Mouse (Mus musculus) natural killer cell, adult 2 months (primary cell): ENCODE data around the gene Rad51c.
A peak's percentile ranks its signal among the peaks of the same experiment; 100 is the strongest.
"Not testable (repeated sequence)": the region's sequence is repeated elsewhere in the genome, so short reads cannot be mapped to it uniquely, and the experiment has no call there.

Experiments
- DNase-seq, 2 experiments: peaks; one replicate each; pipeline ENCODE4 v3.0.0; 2022; ENCODE audit warnings: low spot score in 2 of 2

The Rad51c gene

DNA sequence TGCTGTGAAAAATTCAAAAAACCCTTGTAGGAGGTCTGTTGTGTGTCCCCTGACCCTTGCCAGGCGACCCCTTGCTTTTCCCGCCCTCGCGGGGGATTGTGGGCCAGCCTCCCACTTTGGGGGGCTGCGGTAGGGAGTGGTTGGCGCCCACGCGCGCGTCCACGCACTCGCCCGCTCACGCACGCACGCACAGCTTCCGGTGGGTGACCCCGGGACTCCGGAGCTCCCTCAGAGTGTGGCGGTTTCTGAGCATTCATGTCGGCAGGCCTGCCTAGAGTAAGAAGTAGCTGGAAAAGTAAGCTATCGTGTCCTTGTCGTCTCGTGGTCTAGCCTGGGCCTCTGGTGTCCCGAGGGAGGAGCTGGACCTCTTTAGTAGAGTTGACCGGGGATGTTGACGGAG lies at the start of gene Rad51c, which contains the start of gene Tex14:
Gene Rad51c, minus strand, starts transcription at position 79 of the 400 bp plus-strand sequence.
Gene Tex14, plus strand, starts transcription at position 190 of the 400 bp plus-strand sequence.
- no peak for DNase-seq

DNA sequence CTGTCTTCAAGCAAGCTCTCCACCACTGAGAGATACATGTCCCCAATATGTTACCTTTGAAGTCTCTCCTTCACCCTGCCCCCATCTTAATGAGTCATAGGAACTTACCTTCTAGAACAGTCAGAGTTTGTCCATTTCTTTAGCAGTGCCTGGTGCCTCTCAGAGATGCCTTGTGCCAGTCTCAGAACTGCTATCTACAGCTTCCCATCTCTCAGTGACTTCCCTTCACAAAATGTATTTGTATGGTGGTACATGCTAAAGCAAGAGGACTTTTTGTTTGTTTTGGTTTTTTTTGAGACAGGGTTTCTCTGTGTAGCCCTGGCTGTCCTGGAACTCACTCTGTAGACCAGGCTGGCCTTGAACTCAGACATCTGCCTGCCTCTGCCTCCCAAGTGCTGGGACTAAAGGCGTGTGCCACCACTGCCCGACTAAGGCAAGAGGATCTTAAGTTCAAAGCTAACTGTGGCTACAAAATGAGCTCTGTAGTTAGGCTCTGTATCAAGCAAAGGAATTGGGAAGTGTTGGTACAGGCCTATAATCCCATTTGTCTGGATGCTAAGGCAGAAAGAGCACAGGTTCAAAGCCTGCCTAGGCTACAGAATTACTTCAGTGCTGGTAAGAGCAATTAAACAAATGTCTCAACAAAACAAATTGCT lies 49.4 kb upstream of the Rad51c start:
- peak; percentile 27 to 60 for DNase-seq

DNA sequence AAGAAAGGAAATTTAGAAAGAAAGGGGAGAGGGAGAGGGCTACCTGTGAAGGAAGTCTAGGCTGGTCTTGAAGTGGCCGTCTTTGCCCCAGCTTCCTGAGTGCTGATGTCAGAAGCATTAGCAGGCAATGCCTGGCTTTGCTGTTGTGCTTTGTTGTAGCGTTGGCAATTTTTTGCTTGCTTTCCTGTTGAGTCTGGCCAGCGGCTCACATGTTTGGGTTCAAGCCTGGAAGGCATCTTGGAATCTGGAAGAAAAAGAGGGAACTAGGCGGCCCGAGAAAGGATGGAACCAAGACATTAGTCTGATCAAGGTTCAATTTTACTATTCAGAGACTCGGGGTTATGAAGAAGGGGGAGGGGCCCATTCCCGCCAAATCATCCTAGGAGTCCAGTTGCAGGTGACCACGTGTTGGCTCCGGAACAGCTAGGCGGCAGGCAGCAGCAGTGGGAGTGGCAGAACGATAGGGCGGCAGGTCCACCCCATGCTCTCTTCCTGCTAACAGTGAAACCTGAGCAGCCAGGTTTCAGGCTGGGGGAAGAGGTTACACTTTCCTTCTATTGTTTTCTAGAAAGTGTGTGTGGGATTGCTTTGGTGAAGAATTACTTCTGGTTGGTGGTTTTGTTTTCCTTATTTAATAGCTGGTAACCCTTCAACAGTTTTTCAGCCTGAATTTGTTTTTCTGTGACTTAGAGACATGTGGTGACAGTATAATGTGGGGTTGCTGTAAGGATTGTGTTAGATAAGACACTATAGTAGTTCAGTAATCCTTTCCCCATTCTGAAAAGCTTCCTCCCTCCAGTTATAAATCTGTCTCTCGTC lies 48.7 kb upstream of the Rad51c start:
- DNase-seq = peak in 1 of 2 experiments; percentile 30

DNA sequence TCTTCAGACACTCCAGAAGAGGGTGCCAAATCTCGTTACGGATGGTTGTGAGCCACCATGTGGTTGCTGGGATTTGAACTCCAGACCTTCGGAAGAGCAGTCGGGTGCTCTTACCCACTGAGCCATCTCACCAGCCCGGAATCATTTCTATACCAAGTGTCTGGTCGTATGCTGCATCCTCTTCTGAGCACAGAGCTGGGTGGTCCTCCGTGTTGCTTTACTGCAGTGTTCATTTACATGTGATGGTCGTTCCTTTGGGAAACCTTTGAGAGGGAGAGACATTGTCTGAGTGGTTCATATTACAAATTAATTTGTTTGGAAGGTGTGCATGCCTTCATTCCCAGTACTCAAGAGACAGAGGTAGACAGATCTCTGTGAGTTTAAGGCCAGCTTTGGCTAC lies 48.0 kb upstream of the Rad51c start:
- not testable (repeated sequence) for DNase-seq

DNA sequence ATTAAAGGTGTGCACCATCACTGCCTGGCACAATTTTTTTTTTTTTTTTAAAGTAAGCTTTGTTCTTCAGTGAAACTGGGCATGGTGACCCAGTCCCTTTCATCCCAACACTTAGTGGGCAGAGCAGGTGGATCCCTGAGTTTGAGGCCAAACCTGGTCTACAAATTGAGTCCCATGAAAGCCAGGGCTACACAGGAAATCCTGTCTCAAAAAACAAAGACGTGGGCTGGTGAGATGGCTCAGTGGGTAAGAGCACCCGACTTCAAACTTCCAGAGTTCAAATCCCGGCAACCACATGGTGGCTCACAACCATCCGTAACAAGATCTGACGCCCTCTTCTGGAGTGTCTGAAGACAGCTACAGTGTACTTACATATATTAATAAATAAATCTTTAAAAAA lies 45.1 kb upstream of the Rad51c start:
- DNase-seq = not testable (repeated sequence)

DNA sequence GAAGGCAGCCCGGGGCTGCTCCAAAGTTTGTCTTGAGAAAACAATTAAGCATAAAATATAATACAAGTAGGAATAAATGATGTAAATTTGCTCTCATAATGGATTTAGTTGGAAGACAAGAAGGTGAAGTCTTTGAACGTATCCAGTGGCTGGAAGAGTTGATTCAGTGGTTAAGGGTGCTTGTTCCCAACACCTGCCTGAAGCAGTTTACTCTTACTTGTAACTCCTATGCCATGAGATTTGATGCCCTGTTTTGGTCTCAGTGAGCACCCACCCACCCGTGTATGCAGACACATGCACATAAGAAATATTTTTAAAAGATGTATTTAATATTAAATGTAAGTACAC lies 44.4 kb upstream of the Rad51c start:
- no peak for DNase-seq

DNA sequence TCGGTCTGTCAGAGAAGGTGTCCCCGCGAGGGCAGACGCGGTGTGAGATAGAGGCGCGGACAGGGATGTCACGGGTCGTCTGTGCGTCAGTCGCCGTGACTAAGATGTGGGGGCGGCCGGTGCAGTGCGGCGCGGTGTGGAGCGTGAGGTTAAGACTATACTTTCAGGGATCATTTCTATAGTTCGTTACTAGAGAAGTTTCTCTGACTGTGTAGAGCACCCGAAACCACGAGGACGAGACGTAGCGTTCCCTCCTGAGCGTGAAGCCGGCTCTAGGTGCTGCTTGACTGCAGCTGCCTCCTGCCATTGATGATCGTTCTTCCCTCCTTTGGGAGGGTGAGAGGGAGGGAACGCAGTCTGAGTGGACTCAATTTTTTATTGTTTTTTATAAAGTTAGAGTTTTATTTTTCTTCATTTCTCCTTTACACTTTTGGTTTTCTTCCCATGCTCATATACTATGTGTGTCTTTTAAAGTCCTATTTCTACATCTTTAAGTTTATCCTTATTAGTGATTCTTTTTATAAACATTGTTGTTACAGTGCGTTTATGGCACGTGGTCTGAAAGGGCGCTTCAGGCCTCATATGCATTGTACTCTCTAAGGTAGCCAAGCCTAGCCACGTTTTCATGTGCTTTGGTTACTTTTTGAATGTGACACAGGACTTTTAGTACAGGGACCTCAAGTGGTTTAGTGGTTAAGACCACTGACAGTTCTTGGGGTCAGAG lies 43.9 kb upstream of the Rad51c start:
- peak; percentile 58 to 60 for DNase-seq

DNA sequence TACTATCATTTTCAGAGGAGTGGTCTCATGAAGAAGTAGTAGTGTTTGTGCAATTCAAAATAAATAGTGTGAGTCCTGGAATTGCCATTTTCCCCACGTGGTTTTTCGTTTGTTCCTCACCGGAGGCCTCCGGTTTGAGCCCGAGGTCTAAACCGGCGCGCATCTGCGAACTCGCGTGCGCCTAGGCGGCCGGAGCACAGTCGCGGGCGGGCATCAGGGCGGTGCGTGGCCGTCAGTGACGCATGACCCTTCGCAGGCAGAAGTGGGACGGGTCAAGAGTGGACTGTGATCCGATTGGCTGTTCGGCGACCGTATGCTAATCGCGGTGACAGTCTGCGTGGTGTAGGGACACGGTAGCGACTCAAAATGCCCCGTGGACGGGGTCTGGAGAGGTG lies 43.3 kb upstream of the Rad51c start:
- DNase-seq = peak; percentile 94 to 97

DNA sequence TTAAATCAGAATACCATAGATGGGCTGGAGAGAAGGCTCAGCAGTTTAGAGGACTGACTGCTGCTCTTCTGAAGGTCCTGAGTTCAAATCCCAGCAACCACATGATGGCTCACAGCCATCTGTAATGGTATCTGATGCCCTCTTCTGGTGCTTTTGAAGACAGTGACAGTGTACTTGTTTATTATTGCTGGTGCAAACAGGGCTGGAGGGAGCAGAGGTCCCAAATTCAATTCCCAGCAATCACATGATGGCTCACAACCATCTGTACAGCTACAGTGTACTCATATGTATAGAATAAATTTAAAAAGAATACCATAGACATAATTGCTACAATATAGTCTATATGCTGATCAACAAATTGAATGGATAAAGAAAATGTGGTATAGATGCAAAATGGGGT lies 42.7 kb upstream of the Rad51c start:
- no peak for DNase-seq

DNA sequence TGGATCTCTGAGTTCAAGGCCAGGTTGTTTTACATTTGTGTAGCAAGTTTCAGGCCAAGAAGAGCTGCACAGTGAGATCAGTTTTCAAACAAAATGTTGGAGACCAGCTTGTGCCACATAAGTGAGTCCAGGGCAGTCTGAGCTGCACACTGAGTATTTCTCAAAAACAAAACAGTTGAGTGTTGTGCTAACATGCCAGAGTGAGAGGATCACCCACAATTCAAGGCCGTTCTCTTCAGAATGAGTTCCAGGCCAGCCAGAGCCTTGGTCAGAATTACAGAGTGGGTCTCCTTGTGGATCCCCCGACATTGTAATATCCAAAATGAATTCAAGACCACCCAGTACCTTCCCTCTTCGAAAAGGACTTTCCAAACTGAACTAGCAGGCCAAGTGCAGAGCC lies 41.4 kb upstream of the Rad51c start:
- DNase-seq = no peak

DNA sequence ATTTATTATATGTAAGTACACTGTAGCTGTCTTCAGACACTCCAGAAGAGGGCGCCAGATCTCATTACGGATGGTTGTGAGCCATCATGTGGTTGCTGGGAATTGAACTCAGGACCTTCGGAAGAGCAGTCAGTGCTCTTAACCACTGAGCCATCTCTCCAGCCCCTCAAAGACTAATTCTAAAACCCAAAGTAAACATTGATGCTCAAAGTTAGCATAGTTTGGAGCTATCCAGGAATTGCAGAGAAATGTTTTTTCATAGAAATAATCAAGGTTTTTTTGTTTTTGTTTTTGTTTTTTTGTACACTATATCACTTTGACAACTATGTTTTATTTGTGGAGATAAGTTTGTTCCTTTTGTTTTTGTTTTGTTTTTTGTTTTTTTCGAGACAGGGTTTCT lies 40.8 kb upstream of the Rad51c start:
- not testable (repeated sequence) for DNase-seq

DNA sequence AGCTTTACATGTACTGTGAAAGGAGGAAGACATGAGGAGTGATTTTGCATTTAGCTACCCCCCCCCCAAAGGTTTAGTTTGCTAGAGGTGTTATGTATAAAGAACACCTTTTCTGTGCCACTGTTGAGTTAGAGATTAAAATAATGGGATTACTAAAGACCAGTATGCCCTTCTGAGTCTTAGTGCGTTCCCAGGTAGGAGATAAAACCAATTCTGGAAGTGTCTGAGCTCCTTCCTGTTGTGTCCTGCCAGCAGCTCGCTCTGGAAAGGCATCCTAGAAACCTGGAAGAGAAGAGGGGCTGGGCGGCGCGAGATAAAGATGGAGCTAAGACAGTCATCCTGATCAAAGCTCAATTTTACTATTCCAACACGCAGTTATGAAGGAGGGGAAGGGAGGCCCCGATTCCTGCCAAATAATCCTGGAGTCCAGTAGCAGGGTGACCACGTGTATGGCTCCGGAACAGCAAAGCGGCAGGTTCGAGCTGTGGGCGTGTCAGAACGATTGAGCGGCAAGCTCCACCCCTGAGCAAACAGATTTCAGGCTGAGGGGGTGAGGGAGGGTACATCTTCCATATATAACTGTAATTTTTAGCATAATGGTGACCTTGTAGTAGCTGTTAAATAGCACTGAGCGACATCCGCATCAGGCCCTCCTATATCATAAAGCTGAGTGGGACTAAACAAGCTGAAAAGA lies 40.1 kb upstream of the Rad51c start:
- no peak for DNase-seq

DNA sequence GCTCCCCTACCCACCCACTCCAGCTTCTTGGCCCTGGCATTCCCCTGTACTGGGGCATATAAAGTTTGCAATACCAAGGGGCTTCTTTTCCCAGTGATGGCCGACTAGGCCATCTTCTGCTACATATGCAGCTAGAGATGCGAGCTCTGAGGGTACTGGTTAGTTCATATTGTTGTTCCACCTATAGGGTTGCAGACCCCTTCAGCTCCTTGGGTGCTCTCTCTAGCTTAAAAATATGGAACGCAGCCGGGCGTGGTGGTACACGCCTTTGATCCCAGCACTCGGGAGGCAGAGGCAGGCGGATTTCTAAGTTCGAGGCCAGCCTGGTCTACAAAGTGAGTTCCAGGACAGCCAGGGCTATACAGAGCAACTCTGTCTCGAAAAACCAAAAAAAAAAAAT lies 39.3 kb upstream of the Rad51c start:
- not testable (repeated sequence) for DNase-seq

DNA sequence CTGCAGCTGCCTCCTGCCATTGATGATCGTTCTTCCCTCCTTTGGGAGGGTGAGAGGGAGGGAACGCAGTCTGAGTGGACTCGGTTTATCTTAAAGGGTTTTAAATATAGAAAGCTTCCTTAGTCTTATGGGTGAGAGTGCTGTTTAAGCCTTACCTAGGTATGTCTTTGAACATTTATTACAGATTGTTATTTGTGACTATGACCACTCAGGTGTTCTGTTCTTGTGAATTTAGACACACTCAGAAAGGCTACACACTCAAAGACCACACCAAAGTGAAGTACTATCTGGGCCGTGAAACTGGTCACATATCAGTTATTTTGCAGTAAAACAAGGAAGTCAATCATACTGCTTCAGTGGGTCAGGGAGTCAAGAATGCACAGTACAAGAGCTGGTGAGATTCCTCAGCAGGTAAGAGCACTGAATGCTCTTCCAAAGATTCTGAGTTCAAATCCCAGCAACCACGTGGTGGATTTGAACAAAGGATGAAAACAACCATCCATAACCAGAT lies 38.7 kb upstream of the Rad51c start:
- peak; percentile 73 to 75 for DNase-seq

DNA sequence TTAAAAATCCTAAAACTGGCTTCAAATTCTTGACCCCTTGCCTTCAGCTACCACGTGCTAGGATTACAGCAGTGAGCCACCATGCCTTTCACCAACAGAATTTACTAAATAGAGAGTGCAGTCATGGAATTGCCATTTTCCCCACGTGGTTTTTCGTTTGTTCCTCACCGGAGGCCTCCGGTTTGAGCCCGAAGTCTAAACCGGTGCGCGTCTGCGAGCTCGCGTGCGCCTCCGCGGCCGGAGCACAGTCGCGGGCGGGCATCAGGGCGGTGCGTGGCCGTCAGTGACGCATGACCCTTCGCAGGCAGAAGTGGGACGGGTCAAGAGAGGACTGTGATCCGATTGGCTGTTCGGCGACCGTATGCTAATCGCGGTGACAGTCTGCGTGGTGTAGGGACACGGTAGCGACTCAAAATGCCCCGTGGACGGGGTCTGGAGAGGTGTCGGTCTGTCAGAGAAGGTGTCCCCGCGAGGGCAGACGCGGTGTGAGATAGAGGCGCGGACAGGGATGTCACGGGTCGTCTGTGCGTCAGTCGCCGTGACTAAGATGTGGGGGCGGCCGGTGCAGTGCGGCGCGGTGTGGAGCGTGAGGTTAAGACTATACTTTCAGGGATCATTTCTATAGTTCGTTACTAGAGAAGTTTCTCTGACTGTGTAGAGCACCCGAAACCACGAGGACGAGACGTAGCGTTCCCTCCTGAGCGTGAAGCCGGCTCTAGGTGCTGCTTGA lies 38.1 kb upstream of the Rad51c start:
- peak; percentile 85 to 86 for DNase-seq

DNA sequence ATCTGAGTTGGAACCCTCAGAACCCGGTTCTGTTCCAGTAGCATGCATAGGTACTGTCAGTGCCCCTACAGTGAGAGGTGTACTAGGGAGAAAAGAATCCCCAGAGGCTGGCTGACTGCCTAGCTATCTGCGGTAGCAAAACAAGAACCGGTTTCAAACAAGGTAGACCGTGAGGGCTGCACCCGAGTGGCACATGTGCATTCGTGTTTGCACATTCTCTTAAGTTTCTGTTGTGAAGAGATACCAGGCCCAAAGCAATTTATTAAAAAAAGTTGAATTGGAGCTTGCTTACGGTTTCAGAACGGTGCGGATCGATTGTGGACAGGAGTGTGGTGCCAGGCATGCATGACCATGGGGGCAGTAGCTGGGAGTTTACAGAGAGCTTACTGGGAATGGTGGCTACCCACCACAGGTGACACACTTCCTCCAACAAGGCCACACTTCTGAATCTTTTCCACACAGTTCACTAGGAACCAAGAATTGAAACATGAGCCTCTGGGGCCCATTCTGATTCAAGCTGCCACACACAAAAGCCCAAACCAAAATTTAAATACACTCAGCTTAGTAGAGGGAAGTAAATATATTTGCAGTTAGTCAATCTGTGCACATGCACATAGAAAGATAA lies 35.2 kb upstream of the Rad51c start:
- DNase-seq = no peak

DNA sequence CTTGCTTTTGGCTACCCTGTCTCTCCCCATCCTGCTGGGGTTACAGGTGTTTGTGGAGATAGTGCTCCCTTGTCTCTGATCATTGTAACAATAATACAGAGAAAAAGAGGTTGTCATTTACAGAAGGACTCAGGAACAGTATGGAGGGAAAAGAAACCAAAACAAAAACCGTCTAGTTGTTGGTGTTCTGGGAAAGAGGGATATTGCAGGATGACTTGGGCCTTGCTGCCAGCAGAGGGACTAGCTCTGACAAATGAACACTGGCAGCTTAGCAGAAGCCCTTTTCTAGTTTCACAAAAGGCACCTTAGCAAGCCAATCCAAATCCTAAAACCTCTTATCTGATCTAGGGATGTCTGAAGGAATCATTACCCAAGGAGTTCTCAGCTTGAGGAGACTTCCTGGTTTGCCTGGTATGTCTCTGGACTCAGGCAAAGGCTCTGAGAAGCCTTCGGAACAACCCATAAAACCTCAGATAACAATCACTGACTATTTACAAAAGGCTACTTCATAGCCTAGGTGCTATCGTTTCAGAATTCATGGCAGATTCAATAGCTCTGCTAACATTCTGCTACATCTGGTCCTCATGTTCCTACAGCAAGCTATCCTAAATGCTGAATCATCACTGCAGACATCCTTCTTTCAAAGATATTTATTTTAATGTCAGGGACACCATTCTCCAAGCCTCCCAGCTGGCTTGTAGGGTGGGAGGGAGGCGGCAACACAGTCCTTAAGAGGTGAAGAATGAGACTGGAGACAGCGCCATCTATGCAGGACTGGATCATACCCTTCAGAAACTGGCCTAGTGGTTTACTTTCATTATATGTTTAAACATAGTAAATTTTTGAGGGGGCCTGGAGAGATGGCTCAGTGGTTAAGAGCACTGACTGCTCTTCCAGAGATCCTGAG lies 31.8 kb upstream of the Rad51c start:
- no peak for DNase-seq

DNA sequence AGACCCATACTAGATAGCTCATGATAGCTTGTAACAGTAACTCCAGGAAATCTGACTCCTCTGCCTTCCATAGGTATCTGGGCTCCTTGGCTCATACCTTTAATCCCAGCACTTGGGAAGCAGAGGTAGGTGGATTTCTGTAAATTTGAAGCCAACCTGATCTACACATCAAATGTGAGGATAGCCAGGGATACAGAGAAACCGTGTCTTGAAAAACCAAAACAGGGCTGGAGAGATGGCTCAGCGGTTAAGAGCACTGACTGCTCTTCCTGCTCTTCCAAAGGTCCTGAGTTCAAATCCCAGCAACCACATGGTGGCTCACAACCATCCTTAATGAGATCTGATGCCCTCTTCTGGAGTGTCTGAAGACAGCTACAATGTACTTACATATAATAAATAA lies 30.4 kb upstream of the Rad51c start:
- not testable (repeated sequence) for DNase-seq

DNA sequence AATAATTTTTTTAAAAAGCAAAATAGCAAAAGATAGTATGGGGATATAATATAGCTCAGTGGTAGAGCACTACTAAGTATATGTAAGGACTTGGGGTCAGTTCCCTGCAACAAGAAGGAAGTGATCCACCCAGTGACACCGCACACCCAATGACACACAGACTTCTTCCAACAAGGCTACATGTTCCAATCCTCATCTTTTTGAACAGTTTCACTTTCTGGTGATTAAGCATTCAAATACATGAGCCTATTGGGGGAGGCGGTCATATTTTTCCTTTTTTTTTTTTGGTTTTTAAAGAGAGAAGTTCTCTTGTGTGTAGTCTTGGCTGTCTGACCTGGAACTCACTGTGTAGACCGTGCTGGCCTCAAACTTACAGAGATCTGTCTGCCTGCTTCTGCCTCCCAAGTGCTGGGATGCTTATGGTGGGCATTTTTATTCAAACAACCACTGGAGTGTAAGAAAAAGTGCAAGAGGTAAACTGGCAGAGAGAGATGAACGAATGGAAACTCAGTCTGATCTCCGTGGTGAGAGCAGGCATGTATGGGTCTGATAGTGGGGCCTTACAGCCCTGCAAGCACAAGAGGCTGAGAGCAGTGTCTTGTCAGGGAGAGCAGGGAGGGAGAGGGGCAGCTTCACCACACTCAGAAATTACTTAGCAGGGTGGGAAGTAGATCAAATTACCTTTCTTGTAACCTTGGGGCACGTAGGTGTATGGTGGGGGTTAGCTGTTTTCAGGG lies 28.3 kb upstream of the Rad51c start:
- no peak for DNase-seq
